Mouse (Mus musculus) lung, postnatal 14 days (tissue): ENCODE data around the gene Gle1.
"Not testable (repeated sequence)": the region's sequence is repeated elsewhere in the genome, so short reads cannot be mapped to it uniquely, and the experiment has no call there.

ENCODE experiments used
- DNase-seq: peaks from one replicate; pipeline ENCODE4 v3.0.0; 2021

Gene Gle1

GRCm38 (mm10) chr2:29934906-29935599, at the start of gene Gle1:
Gene Gle1 (plus strand): TSS chr2:29935426.
- DNase-seq, result peak; percentile 97

GRCm38 (mm10) chr2:29886659-29887292, 48.5 kb upstream of the Gle1 start:
- not testable (repeated sequence) for DNase-seq

GRCm38 (mm10) chr2:29889066-29889944, 45.9 kb upstream of the Gle1 start, which contains the start of gene Odf2:
Gene Odf2 (plus strand): TSS chr2:29889221.
- peak; percentile 100 for DNase-seq

GRCm38 (mm10) chr2:29889991-29890833, 45.0 kb upstream of the Gle1 start:
- peak; percentile 80 for DNase-seq

GRCm38 (mm10) chr2:29891773-29892172, 43.5 kb upstream of the Gle1 start:
- DNase-seq, result no peak

- DNase-seq, result no peak
Measured at GRCm38 (mm10) chr2:29896071-29896470, 39.2 kb upstream of the Gle1 start.

GRCm38 (mm10) chr2:29897366-29897765, 37.9 kb upstream of the Gle1 start:
- DNase-seq, result no peak

- DNase-seq, result no peak
Measured at GRCm38 (mm10) chr2:29898081-29898480, 37.1 kb upstream of the Gle1 start.

GRCm38 (mm10) chr2:29902194-29902593, 33.0 kb upstream of the Gle1 start:
- no peak for DNase-seq

GRCm38 (mm10) chr2:29908171-29908570, 27.1 kb upstream of the Gle1 start:
- not testable (repeated sequence) for DNase-seq

GRCm38 (mm10) chr2:29910042-29910441, 25.2 kb upstream of the Gle1 start:
- DNase-seq, result peak; percentile 10

GRCm38 (mm10) chr2:29917621-29918020, 17.6 kb upstream of the Gle1 start:
- DNase-seq, result no peak

- DNase-seq, result peak; percentile 78
Measured at GRCm38 (mm10) chr2:29922011-29922410, 13.2 kb upstream of the Gle1 start.

GRCm38 (mm10) chr2:29926542-29926941, 8.7 kb upstream of the Gle1 start:
- no peak for DNase-seq

GRCm38 (mm10) chr2:29930506-29930905, 4.7 kb upstream of the Gle1 start:
- DNase-seq, result no peak

GRCm38 (mm10) chr2:29931194-29931593, 4.0 kb upstream of the Gle1 start:
- no peak for DNase-seq

- DNase-seq, result no peak
Measured at GRCm38 (mm10) chr2:29940073-29940472, 4.8 kb downstream of the Gle1 start.

- DNase-seq, result no peak
Measured at GRCm38 (mm10) chr2:29940826-29941225, 5.6 kb downstream of the Gle1 start.

GRCm38 (mm10) chr2:29944723-29945122, 9.5 kb downstream of the Gle1 start:
- peak; percentile 39 for DNase-seq

- DNase-seq, result no peak
Measured at GRCm38 (mm10) chr2:29948896-29949295, 13.7 kb downstream of the Gle1 start.

- no peak for DNase-seq
Measured at GRCm38 (mm10) chr2:29961246-29961645, 26.0 kb downstream of the Gle1 start.
